Mouse (Mus musculus): ENCODE data around the gene Cdc34. TPM values are rescaled to one million over a fixed set of nuclear protein-coding genes. Genes with fewer than 3 reads are reported as not detected.
"Not testable (repeated sequence)": the region's sequence is repeated elsewhere in the genome, so short reads cannot be mapped to it uniquely, and the experiment has no call there.

The Cdc34 gene
- total RNA-seq, 2 experiments from 2014 or later: 329 to 332 TPM

GRCm38 (mm10) chr10:79695231-79696128 lies 13.5 kb downstream of the Cdc34 start:
- DNase-seq: peak; percentile 74

GRCm38 (mm10) chr10:79696129-79696651 lies 14.2 kb downstream of the Cdc34 start:
- DNase-seq: no peak

- DNase-seq: no peak
Observed at GRCm38 (mm10) chr10:79697916-79698315, 15.9 kb downstream of the Cdc34 start.

GRCm38 (mm10) chr10:79698459-79698858 lies 16.5 kb downstream of the Cdc34 start:
- no peak for DNase-seq

GRCm38 (mm10) chr10:79700676-79701075 lies 18.7 kb downstream of the Cdc34 start:
- no peak for DNase-seq

- peak; percentile 45 for DNase-seq
Observed at GRCm38 (mm10) chr10:79701443-79702129, 19.6 kb downstream of the Cdc34 start.

GRCm38 (mm10) chr10:79702970-79703369 lies 21.0 kb downstream of the Cdc34 start:
- DNase-seq: not testable (repeated sequence)

- DNase-seq: no peak
Observed at GRCm38 (mm10) chr10:79703541-79703940, 21.5 kb downstream of the Cdc34 start.

- peak; percentile 99 for DNase-seq
Observed at GRCm38 (mm10) chr10:79704065-79704969, 22.3 kb downstream of the Cdc34 start, which contains the start of gene Bsg. Bsg (plus strand) TSS chr10:79704491.

- no peak for DNase-seq
Observed at GRCm38 (mm10) chr10:79704970-79705360, 23.0 kb downstream of the Cdc34 start.

GRCm38 (mm10) chr10:79705951-79706350 lies 24.0 kb downstream of the Cdc34 start:
- no peak for DNase-seq

- DNase-seq: peak; percentile 89
Observed at GRCm38 (mm10) chr10:79706406-79707094, 24.6 kb downstream of the Cdc34 start.

GRCm38 (mm10) chr10:79707162-79707561 lies 25.2 kb downstream of the Cdc34 start:
- DNase-seq: peak; percentile 75

- no peak for DNase-seq
Observed at GRCm38 (mm10) chr10:79707759-79708158, 25.8 kb downstream of the Cdc34 start.

GRCm38 (mm10) chr10:79708668-79709067 lies 26.7 kb downstream of the Cdc34 start:
- peak; percentile 57 for DNase-seq

- DNase-seq: no peak
Observed at GRCm38 (mm10) chr10:79709307-79709706, 27.3 kb downstream of the Cdc34 start.

GRCm38 (mm10) chr10:79712029-79712428 lies 30.0 kb downstream of the Cdc34 start:
- DNase-seq: no peak

GRCm38 (mm10) chr10:79712499-79713126 lies 30.6 kb downstream of the Cdc34 start:
- no peak for DNase-seq

- no peak for DNase-seq
Observed at GRCm38 (mm10) chr10:79713163-79713562, 31.2 kb downstream of the Cdc34 start.

- DNase-seq: no peak
Observed at GRCm38 (mm10) chr10:79714996-79715395, 33.0 kb downstream of the Cdc34 start.

Data from gastrocnemius, postnatal 25 days (tissue).